Mouse (Mus musculus) Muller cell, postnatal 12 days (primary cell): ENCODE measurements around the gene Spg20.
A peak's percentile ranks its signal among the peaks of the same experiment; 100 is the strongest.

Source experiments
- DNase-seq: peaks from one replicate; pipeline ENCODE4 v3.0.0-alpha.2; 2015; ENCODE audit errors: inconsistent ontology term

Spg20 gene

GRCm38 (mm10) chr3:55147156-55147555 is 35.2 kb downstream of the Spg20 start:
- DNase-seq, result no peak

- peak; percentile 42 for DNase-seq
Measured at GRCm38 (mm10) chr3:55148091-55148490, 36.2 kb downstream of the Spg20 start.

- DNase-seq, result peak; percentile 36
Measured at GRCm38 (mm10) chr3:55151656-55152433, 39.9 kb downstream of the Spg20 start.

- DNase-seq, result no peak
Measured at GRCm38 (mm10) chr3:55152673-55153334, 40.9 kb downstream of the Spg20 start.

GRCm38 (mm10) chr3:55154163-55154562 is 42.3 kb downstream of the Spg20 start:
- no peak for DNase-seq

- no peak for DNase-seq
Measured at GRCm38 (mm10) chr3:55157413-55157812, 45.5 kb downstream of the Spg20 start.

- no peak for DNase-seq
Measured at GRCm38 (mm10) chr3:55161144-55161543, 49.2 kb downstream of the Spg20 start.

GRCm38 (mm10) chr3:55163510-55163909 is 51.6 kb downstream of the Spg20 start:
- DNase-seq, result no peak

GRCm38 (mm10) chr3:55172478-55172877 is 60.6 kb downstream of the Spg20 start:
- DNase-seq, result no peak

- DNase-seq, result no peak
Measured at GRCm38 (mm10) chr3:55177271-55177670, 65.4 kb downstream of the Spg20 start.

GRCm38 (mm10) chr3:55181766-55182165 is 69.9 kb downstream of the Spg20 start, which contains the start of gene Sohlh2:
TSS of gene Sohlh2 (plus strand) at chr3:55182028.
- no peak for DNase-seq
